Mouse (Mus musculus) ES-Bruce4 (cell line): ENCODE results near the gene Fos. TPM values are rescaled to one million over a fixed set of nuclear protein-coding genes. Genes with fewer than 3 reads are reported as not detected.
"Not testable (repeated sequence)": the region's sequence is repeated elsewhere in the genome, so short reads cannot be mapped to it uniquely, and the experiment has no call there.

Source experiments
- H3K27ac ChIP-seq: 2 replicates; pipeline ENCODE4 v1.5.1; 2012; ENCODE audit warnings: low read length, inconsistent platforms; ENCODE audit not compliant: insufficient read depth
- H3K27me3 ChIP-seq: 2 replicates; pipeline ENCODE4 v1.6.1; 2012; ENCODE audit warnings: mild to moderate bottlenecking, low read length, inconsistent platforms; ENCODE audit not compliant: control insufficient read depth, poor library complexity, insufficient read depth, severe bottlenecking
- H3K36me3 ChIP-seq: 2 replicates; pipeline ENCODE4 v1.6.1; 2012; ENCODE audit warnings: inconsistent platforms, mild to moderate bottlenecking, low read length, moderate library complexity; ENCODE audit not compliant: control insufficient read depth, poor library complexity, insufficient read depth, severe bottlenecking
- H3K4me1 ChIP-seq: one replicate; pipeline ENCODE4 v1.8.1; 2011; ENCODE audit warnings: low read length; ENCODE audit not compliant: control insufficient read depth, insufficient read depth
- H3K4me3 ChIP-seq: 2 replicates; pipeline ENCODE4 v1.5.1; 2011; ENCODE audit warnings: low read depth, mild to moderate bottlenecking, low read length
- H3K9ac ChIP-seq: 2 replicates; pipeline ENCODE4 v1.6.1; 2012; ENCODE audit warnings: low read depth, mild to moderate bottlenecking, inconsistent platforms; ENCODE audit not compliant: poor library complexity, severe bottlenecking
- H3K9me3 ChIP-seq: replicated peaks from 2 replicates; pipeline ENCODE4 v1.6.1; 2012; ENCODE audit warnings: mild to moderate bottlenecking, low read length, inconsistent platforms; ENCODE audit not compliant: control insufficient read depth, poor library complexity, insufficient read depth, severe bottlenecking
- CTCF ChIP-seq: IDR thresholded peaks from one replicate; pipeline ENCODE4 v1.8.1; 2011; ENCODE audit warnings: low read depth, low read length
- EP300 ChIP-seq: IDR thresholded peaks from 2 replicates; pipeline ENCODE4 v1.6.1; 2011; ENCODE audit warnings: low read depth, low read length; ENCODE audit not compliant: insufficient read depth
- POLR2A ChIP-seq: IDR thresholded peaks from one replicate; pipeline ENCODE4 v1.8.1; 2011; ENCODE audit warnings: low read length; ENCODE audit not compliant: insufficient read depth
- polyA plus RNA-seq: library from polyadenylated mRNA; stranded (reverse); fragments of >200 nt; gene quantifications from 2 replicates; pipeline ENCODE4 v1.2.4, GENCODE M21; 2011; ENCODE audit warnings: low read depth; ENCODE audit not compliant: missing spikeins, insufficient read depth, insufficient read length

The Fos gene
- polyA plus RNA-seq, 1 experiment: 7.3 TPM

- Histone ChIP-seq H3K4me3 (no peak overlapping the region), H3K9ac (no peak overlapping the region), H3K36me3 (no peaks in the 10 kb centered on the region), H3K4me1 (peaks cover 8% of the 10 kb centered on the region), H3K27ac (no peak overlapping the region), H3K27me3 (no peaks in the 10 kb centered on the region), H3K9me3 (no peaks in the 10 kb centered on the region; the same call in 1 of the 2 replicates)
- no peak for TF ChIP-seq CTCF
- no peak for TF ChIP-seq POLR2A
- TF ChIP-seq EP300: no peak
These were observed 47.4 kb downstream of the Fos start for GRCm38 (mm10) chr12:85521101-85521500.

DNA sequence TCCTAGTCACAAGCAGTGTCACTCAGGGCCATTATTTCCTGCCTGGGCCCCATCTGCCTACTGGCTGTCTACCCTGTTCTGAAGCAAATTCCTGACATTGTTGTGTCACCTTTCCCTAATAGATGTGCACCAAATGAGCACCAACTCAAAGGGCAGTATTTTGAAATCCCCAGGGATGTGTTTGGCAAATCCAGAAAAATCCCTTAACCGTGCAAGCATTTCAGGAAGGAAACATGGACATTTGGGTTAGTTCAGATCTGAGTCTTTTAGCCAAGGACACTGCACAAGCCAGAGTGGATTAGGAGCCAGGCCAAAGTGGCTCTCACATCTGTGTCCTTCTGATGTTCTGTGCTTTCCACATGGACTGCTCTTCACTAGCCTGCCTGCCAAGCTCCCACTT lies 48.0 kb downstream of the Fos start:
- TF ChIP-seq EP300 (no peak), POLR2A (no peak), CTCF (no peak)
- H3K27me3 ChIP-seq: no peaks in the 10 kb centered on the region
- H3K4me1 ChIP-seq: peaks cover 8% of the 10 kb centered on the region
- no peak overlapping the region for H3K27ac ChIP-seq
- no peaks in the 10 kb centered on the region; the same call in 1 of the 2 replicates for H3K9me3 ChIP-seq
- H3K9ac ChIP-seq: no peak overlapping the region
- no peaks in the 10 kb centered on the region for H3K36me3 ChIP-seq
- no peak overlapping the region for H3K4me3 ChIP-seq

- no peaks in the 10 kb centered on the region; the same call in 1 of the 2 replicates for H3K9me3 ChIP-seq
- H3K36me3 ChIP-seq: no peaks in the 10 kb centered on the region
- peaks cover 8% of the 10 kb centered on the region for H3K4me1 ChIP-seq
- H3K4me3 ChIP-seq: no peak overlapping the region
- H3K9ac ChIP-seq: no peak overlapping the region
- no peak overlapping the region for H3K27ac ChIP-seq
- H3K27me3 ChIP-seq: no peaks in the 10 kb centered on the region
- TF ChIP-seq POLR2A: no peak
- no peak for TF ChIP-seq EP300
- TF ChIP-seq CTCF: no peak
These were observed 49.1 kb downstream of the Fos start for GRCm38 (mm10) chr12:85522631-85523388.

DNA sequence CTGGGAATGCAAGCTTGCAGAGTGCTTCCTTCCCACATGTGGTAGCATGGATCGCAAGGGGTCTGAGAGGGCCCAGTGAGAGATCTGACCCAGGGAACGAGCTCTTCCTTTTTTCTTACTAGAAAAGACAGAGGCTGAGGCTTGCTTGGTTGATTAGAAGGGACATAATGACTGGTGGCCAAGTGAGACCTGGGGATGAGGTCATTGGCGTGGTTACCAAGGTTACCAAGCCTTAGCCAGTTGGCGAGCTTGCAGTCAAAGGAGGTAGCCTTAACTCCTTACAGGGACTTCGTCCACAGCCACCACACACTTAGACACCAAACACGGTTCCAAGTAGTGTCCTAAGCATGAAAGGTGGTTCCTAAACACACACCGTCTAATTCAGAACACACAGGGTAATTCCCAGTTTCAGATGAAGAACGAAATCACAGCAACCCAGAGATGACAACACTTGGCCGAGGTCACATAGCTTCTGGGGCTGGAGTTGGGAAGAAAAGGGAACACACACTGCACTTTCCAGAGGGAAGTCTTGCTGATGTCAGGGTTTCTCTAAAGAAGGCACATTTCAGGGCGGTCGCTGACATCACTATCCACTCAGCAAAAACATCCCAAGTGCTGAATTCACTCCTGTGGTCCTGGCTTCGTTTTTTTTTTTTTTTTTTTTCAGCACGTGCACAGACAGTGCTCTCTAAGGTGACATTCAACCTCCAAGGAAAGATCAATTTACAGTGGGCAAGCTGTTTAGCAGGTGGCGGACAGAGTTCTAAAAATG lies 49.9 kb downstream of the Fos start:
- Histone ChIP-seq H3K36me3 (no peaks in the 10 kb centered on the region), H3K4me3 (no peak overlapping the region), H3K9ac (no peak overlapping the region), H3K4me1 (peaks cover 8% of the 10 kb centered on the region), H3K27ac (peak overlapping the region; percentile 35), H3K9me3 (no peaks in the 10 kb centered on the region; the same call in 1 of the 2 replicates), H3K27me3 (no peaks in the 10 kb centered on the region)
- TF ChIP-seq CTCF (no peak), EP300 (no peak), POLR2A (no peak)

DNA sequence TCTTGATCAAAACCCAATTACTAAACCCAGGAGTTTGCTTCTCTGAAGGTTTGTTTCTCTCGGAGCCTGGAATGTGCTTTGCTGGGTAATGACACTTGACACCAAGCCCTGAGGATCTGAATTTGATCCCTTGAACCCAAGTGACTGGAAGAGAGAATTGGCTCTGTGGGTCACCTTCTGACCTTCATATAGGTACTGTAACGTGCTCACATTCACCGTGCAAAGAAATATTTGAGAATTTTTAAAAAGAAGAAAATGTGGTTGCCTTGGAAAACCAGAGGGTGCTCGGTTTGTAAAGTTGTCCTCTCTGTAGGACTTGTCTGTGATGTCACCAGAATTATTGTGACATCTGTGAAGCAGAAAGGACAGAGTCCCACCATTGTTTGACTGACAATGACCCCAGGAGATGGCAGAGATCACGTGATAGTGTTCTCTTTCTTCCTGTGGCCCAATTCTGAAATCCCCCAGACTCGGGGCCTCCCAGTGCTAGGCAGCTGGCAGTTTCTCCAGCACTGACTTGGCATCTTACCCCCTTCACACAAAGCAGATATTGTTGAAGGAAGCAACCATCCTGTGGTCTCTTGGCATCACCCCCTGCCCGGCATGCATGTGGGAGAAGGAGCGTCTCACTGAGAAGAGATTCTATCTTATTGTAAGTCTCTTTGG lies 50.6 kb downstream of the Fos start:
- Histone ChIP-seq H3K27me3 (no peaks in the 10 kb centered on the region), H3K4me3 (peak overlapping the region; percentile 50), H3K27ac (peak overlapping the region; percentile 77), H3K4me1 (peaks cover 8% of the 10 kb centered on the region), H3K9ac (peak overlapping the region; percentile 48), H3K9me3 (no peaks in the 10 kb centered on the region; the same call in 1 of the 2 replicates), H3K36me3 (no peaks in the 10 kb centered on the region)
- no peak for TF ChIP-seq CTCF

DNA sequence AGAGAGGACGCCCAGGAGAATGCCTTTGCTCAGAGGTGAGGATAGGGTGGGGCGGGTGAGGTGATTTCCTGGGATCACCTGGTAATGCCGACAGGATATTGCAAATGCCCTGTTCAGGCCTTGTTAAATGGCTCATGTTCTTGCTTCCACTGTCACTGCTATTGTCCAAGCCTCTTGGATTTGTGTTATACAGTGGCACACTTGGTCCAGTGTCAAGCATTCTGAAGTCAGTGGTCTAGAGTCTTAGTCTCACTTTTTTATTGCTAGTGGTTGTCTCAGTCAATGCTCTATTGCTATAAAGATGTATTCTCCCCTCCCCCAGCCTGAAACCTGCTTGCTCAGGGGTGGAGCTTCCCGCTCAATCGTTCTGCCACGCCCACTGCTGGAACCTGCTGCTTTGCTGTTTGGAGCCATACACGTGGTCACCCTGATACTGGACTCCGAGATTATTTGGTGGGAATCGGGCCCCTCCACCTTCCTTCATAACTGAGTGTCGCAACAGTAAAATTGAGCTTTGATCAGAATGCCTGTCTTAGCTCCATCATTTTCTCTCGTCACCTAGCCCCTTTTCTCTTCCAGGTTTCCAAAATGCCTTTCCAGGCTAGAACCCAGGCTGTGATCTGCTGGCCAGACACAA lies 51.3 kb downstream of the Fos start:
- peak overlapping the region; percentile 48 for H3K9ac ChIP-seq
- H3K36me3 ChIP-seq, H3K27me3 ChIP-seq, H3K4me1 ChIP-seq, H3K9me3 ChIP-seq: not testable (repeated sequence)
- peak overlapping the region; percentile 77 for H3K27ac ChIP-seq
- peak overlapping the region; percentile 50 for H3K4me3 ChIP-seq
- TF ChIP-seq EP300: 0 out of 2 replicates have a peak, but pooled peaks have one; percentile 51

Other genes with a start within 250 kb of the Fos start
- 13.1 and 15.7 TPM in 2 replicates for gene Mlh3, start 203.3 kb upstream of the Fos start, polyA plus RNA-seq
- 47.1 and 53.7 TPM in 2 replicates for gene Acyp1, start 185.5 kb upstream of the Fos start, polyA plus RNA-seq
- 0.84 and 0.88 TPM in 2 replicates for gene Zc2hc1c, start 185.3 kb upstream of the Fos start, polyA plus RNA-seq
- gene Nek9, start 134.5 kb upstream of the Fos start, polyA plus RNA-seq: 42.3 and 43.2 TPM in 2 replicates
- gene Tmed10, start 99.0 kb upstream of the Fos start, polyA plus RNA-seq: 174 and 184 TPM in 2 replicates
- gene Jdp2, start 125.1 kb downstream of the Fos start, polyA plus RNA-seq: 14.0 and 14.4 TPM in 2 replicates
- 0.64 TPM in 1 of 2 replicates, not detected in the other for gene Batf, start 212.8 kb downstream of the Fos start, polyA plus RNA-seq